Mouse (Mus musculus): ENCODE results near the gene 4930519P11Rik. TPM values are rescaled to one million over a fixed set of nuclear protein-coding genes. Genes with fewer than 3 reads are reported as not detected.

4930519P11Rik gene
- polyA plus RNA-seq, 1 experiment from 2014 or later: not detected

- H3K4me3 ChIP-seq (ENCODE audit: low read depth, low read length): peak overlapping the region; percentile 70
- DNase-seq (ENCODE audit: low spot score) (no peak), ATAC-seq (replicated peaks; ENCODE audit: insufficient number of reproducible peaks, low FRiP score, low TSS enrichment, low read depth) (no peak)
- WGBS: 23% methylated on average over 22 of the region's 22 CpGs
- no peaks in the 10 kb centered on the region for H3K4me1 ChIP-seq (ENCODE audit: control insufficient read depth, insufficient read depth, low read length)
- no peaks in the 10 kb centered on the region for H3K9me3 ChIP-seq (replicated peaks; ENCODE audit: control insufficient read depth, low read length)
- H3K27ac ChIP-seq (replicated peaks; ENCODE audit: low read depth, low read length): no peak overlapping the region
- H3K4me2 ChIP-seq (ENCODE audit: low read depth, low read length): peak overlapping the region; percentile 68
- no peaks in the 10 kb centered on the region for H3K27me3 ChIP-seq (ENCODE audit: control insufficient read depth, insufficient read depth, low read length)
- H3K36me3 ChIP-seq (replicated peaks; ENCODE audit: control insufficient read depth, insufficient read depth, low read depth, low read length): no peaks in the 10 kb centered on the region
- H3K9ac ChIP-seq (replicated peaks; ENCODE audit: low read length): peak overlapping the region; percentile 75
Measured at GRCm38 (mm10) chr2:154603007-154603637, 10.1 kb downstream of the 4930519P11Rik start.

GRCm38 (mm10) chr2:154601324-154601723, 11.9 kb downstream of the 4930519P11Rik start:
- Histone ChIP-seq H3K27ac (replicated peaks; ENCODE audit: low read depth, low read length) (no peak overlapping the region), H3K4me1 (ENCODE audit: control insufficient read depth, insufficient read depth, low read length) (no peaks in the 10 kb centered on the region), H3K27me3 (ENCODE audit: control insufficient read depth, insufficient read depth, low read length) (no peaks in the 10 kb centered on the region), H3K4me3 (ENCODE audit: low read depth, low read length) (no peak overlapping the region), H3K9me3 (replicated peaks; ENCODE audit: control insufficient read depth, low read length) (no peaks in the 10 kb centered on the region), H3K4me2 (ENCODE audit: low read depth, low read length) (no peak overlapping the region), H3K36me3 (replicated peaks; ENCODE audit: control insufficient read depth, insufficient read depth, low read depth, low read length) (no peaks in the 10 kb centered on the region), H3K9ac (replicated peaks; ENCODE audit: low read length) (no peak overlapping the region)
- 81% methylated on average over 3 of the region's 3 CpGs for WGBS
- no peak for ATAC-seq (replicated peaks; ENCODE audit: insufficient number of reproducible peaks, low FRiP score, low TSS enrichment, low read depth)
- no peak for DNase-seq (ENCODE audit: low spot score)

- H3K4me1 ChIP-seq (ENCODE audit: control insufficient read depth, insufficient read depth, low read length): no peaks in the 10 kb centered on the region
- no peak overlapping the region for H3K27ac ChIP-seq (replicated peaks; ENCODE audit: low read depth, low read length)
- WGBS: 72% methylated on average over 6 of the region's 6 CpGs
- DNase-seq (ENCODE audit: low spot score) (no peak), ATAC-seq (replicated peaks; ENCODE audit: insufficient number of reproducible peaks, low FRiP score, low TSS enrichment, low read depth) (no peak)
- no peak overlapping the region for H3K4me2 ChIP-seq (ENCODE audit: low read depth, low read length)
- no peak overlapping the region for H3K9ac ChIP-seq (replicated peaks; ENCODE audit: low read length)
- H3K36me3 ChIP-seq (replicated peaks; ENCODE audit: control insufficient read depth, insufficient read depth, low read depth, low read length): no peaks in the 10 kb centered on the region
- no peaks in the 10 kb centered on the region for H3K27me3 ChIP-seq (ENCODE audit: control insufficient read depth, insufficient read depth, low read length)
- H3K9me3 ChIP-seq (replicated peaks; ENCODE audit: control insufficient read depth, low read length): no peaks in the 10 kb centered on the region
- no peak overlapping the region for H3K4me3 ChIP-seq (ENCODE audit: low read depth, low read length)
Measured at GRCm38 (mm10) chr2:154600586-154600985, 12.7 kb downstream of the 4930519P11Rik start.

GRCm38 (mm10) chr2:154597399-154597798, 15.8 kb downstream of the 4930519P11Rik start:
- ATAC-seq (replicated peaks; ENCODE audit: insufficient number of reproducible peaks, low FRiP score, low TSS enrichment, low read depth) (no peak), DNase-seq (ENCODE audit: low spot score) (no peak)

GRCm38 (mm10) chr2:154595775-154596174, 17.5 kb downstream of the 4930519P11Rik start:
- no peaks in the 10 kb centered on the region for H3K4me1 ChIP-seq (ENCODE audit: control insufficient read depth, insufficient read depth, low read length)
- no peaks in the 10 kb centered on the region for H3K9me3 ChIP-seq (replicated peaks; ENCODE audit: control insufficient read depth, low read length)
- no peak overlapping the region for H3K9ac ChIP-seq (replicated peaks; ENCODE audit: low read length)
- no peaks in the 10 kb centered on the region for H3K36me3 ChIP-seq (replicated peaks; ENCODE audit: control insufficient read depth, insufficient read depth, low read depth, low read length)
- H3K27ac ChIP-seq (replicated peaks; ENCODE audit: low read depth, low read length): no peak overlapping the region
- ATAC-seq (replicated peaks; ENCODE audit: insufficient number of reproducible peaks, low FRiP score, low TSS enrichment, low read depth) (no peak), DNase-seq (ENCODE audit: low spot score) (no peak)
- no peak overlapping the region for H3K4me3 ChIP-seq (ENCODE audit: low read depth, low read length)
- no peaks in the 10 kb centered on the region for H3K27me3 ChIP-seq (ENCODE audit: control insufficient read depth, insufficient read depth, low read length)
- 83% methylated on average over 5 of the region's 5 CpGs for WGBS
- H3K4me2 ChIP-seq (ENCODE audit: low read depth, low read length): no peak overlapping the region

More at GRCm38 (mm10) chr2:154597399-154597798, 15.8 kb downstream of the 4930519P11Rik start:
- Histone ChIP-seq H3K9me3 (replicated peaks; ENCODE audit: control insufficient read depth, low read length) (no peaks in the 10 kb centered on the region), H3K9ac (replicated peaks; ENCODE audit: low read length) (no peak overlapping the region), H3K36me3 (replicated peaks; ENCODE audit: control insufficient read depth, insufficient read depth, low read depth, low read length) (no peaks in the 10 kb centered on the region), H3K4me2 (ENCODE audit: low read depth, low read length) (no peak overlapping the region), H3K4me3 (ENCODE audit: low read depth, low read length) (no peak overlapping the region), H3K27me3 (ENCODE audit: control insufficient read depth, insufficient read depth, low read length) (no peaks in the 10 kb centered on the region), H3K4me1 (ENCODE audit: control insufficient read depth, insufficient read depth, low read length) (no peaks in the 10 kb centered on the region), H3K27ac (replicated peaks; ENCODE audit: low read depth, low read length) (no peak overlapping the region)
- WGBS: 84% methylated on average over 3 of the region's 3 CpGs

GRCm38 (mm10) chr2:154593025-154593424, 20.2 kb downstream of the 4930519P11Rik start:
- Histone ChIP-seq H3K27ac (replicated peaks; ENCODE audit: low read depth, low read length) (no peak overlapping the region), H3K36me3 (replicated peaks; ENCODE audit: control insufficient read depth, insufficient read depth, low read depth, low read length) (no peaks in the 10 kb centered on the region), H3K27me3 (ENCODE audit: control insufficient read depth, insufficient read depth, low read length) (no peaks in the 10 kb centered on the region), H3K4me3 (ENCODE audit: low read depth, low read length) (no peak overlapping the region), H3K4me2 (ENCODE audit: low read depth, low read length) (no peak overlapping the region), H3K9me3 (replicated peaks; ENCODE audit: control insufficient read depth, low read length) (no peaks in the 10 kb centered on the region), H3K4me1 (ENCODE audit: control insufficient read depth, insufficient read depth, low read length) (no peaks in the 10 kb centered on the region), H3K9ac (replicated peaks; ENCODE audit: low read length) (no peak overlapping the region)
- WGBS: 44% methylated on average over 3 of the region's 3 CpGs
- DNase-seq (ENCODE audit: low spot score): peak; percentile 39
- ATAC-seq (replicated peaks; ENCODE audit: insufficient number of reproducible peaks, low FRiP score, low TSS enrichment, low read depth): no peak

GRCm38 (mm10) chr2:154591239-154591638, 22.0 kb downstream of the 4930519P11Rik start:
- no peak overlapping the region for H3K4me2 ChIP-seq (ENCODE audit: low read depth, low read length)
- H3K4me1 ChIP-seq (ENCODE audit: control insufficient read depth, insufficient read depth, low read length): no peaks in the 10 kb centered on the region
- H3K9me3 ChIP-seq (replicated peaks; ENCODE audit: control insufficient read depth, low read length): no peaks in the 10 kb centered on the region
- no peaks in the 10 kb centered on the region for H3K36me3 ChIP-seq (replicated peaks; ENCODE audit: control insufficient read depth, insufficient read depth, low read depth, low read length)
- no peak overlapping the region for H3K27ac ChIP-seq (replicated peaks; ENCODE audit: low read depth, low read length)
- 78% methylated on average over 3 of the region's 3 CpGs for WGBS
- no peak for ATAC-seq (replicated peaks; ENCODE audit: insufficient number of reproducible peaks, low FRiP score, low TSS enrichment, low read depth)
- no peaks in the 10 kb centered on the region for H3K27me3 ChIP-seq (ENCODE audit: control insufficient read depth, insufficient read depth, low read length)
- no peak for DNase-seq (ENCODE audit: low spot score)
- no peak overlapping the region for H3K9ac ChIP-seq (replicated peaks; ENCODE audit: low read length)
- H3K4me3 ChIP-seq (ENCODE audit: low read depth, low read length): no peak overlapping the region

- WGBS: 80% methylated on average over 4 of the region's 4 CpGs
- no peaks in the 10 kb centered on the region for H3K4me1 ChIP-seq (ENCODE audit: control insufficient read depth, insufficient read depth, low read length)
- H3K27me3 ChIP-seq (ENCODE audit: control insufficient read depth, insufficient read depth, low read length): no peaks in the 10 kb centered on the region
- H3K4me3 ChIP-seq (ENCODE audit: low read depth, low read length): no peak overlapping the region
- DNase-seq (ENCODE audit: low spot score) (no peak), ATAC-seq (replicated peaks; ENCODE audit: insufficient number of reproducible peaks, low FRiP score, low TSS enrichment, low read depth) (no peak)
- no peak overlapping the region for H3K27ac ChIP-seq (replicated peaks; ENCODE audit: low read depth, low read length)
- no peaks in the 10 kb centered on the region for H3K9me3 ChIP-seq (replicated peaks; ENCODE audit: control insufficient read depth, low read length)
- H3K9ac ChIP-seq (replicated peaks; ENCODE audit: low read length): no peak overlapping the region
- no peaks in the 10 kb centered on the region for H3K36me3 ChIP-seq (replicated peaks; ENCODE audit: control insufficient read depth, insufficient read depth, low read depth, low read length)
- H3K4me2 ChIP-seq (ENCODE audit: low read depth, low read length): no peak overlapping the region
Measured at GRCm38 (mm10) chr2:154589051-154589450, 24.2 kb downstream of the 4930519P11Rik start.

Measured in embryonic facial prominence, embryonic 11.5 days (tissue).